Mouse (Mus musculus) left cerebral cortex, adult 11 months (tissue): ENCODE measurements at regions not wholly inside any gene's neighbourhood (a gene's known extent, or its start where the extent isn't known, plus 50 kb on each side); places are given as distances from the start of the nearest gene placed in this dataset.

Source experiments
- DNase-seq: peaks from one replicate; pipeline ENCODE4 v3.0.0; 2022; ENCODE audit warnings: low spot score

- peak; percentile 1 for DNase-seq
Measured at GRCm38 (mm10) chr9:12157157-12157556, 1088.5 kb downstream of the Jrkl start.

DNA sequence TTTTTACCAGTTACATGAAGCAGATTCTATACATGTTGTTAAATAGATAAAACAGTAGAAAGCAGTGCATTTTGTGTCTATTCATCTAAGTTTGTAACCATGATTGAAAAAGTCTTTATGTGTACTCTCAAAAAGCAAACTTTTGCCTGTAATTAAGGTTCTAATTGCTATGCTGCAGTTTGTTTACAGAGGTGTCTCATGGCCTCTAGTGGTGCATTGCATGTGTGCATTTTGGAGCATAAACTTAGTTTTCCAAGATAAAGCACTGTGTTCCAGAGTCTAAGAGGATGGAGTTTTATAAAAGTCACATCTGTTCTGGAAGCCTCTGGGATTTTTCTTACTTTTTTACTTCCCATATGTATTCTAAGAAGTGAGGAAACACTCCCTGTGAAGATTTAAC, 1132.3 kb downstream of the Jrkl start:
- no peak for DNase-seq
